Mouse (Mus musculus): Measurements from ENCODE around the gene Pdrg1. TPM values are rescaled to one million over a fixed set of nuclear protein-coding genes. Genes with fewer than 3 reads are reported as not detected.

Gene Pdrg1
- total RNA-seq, 1 experiment from 2014 or later, result 527 TPM

DNA sequence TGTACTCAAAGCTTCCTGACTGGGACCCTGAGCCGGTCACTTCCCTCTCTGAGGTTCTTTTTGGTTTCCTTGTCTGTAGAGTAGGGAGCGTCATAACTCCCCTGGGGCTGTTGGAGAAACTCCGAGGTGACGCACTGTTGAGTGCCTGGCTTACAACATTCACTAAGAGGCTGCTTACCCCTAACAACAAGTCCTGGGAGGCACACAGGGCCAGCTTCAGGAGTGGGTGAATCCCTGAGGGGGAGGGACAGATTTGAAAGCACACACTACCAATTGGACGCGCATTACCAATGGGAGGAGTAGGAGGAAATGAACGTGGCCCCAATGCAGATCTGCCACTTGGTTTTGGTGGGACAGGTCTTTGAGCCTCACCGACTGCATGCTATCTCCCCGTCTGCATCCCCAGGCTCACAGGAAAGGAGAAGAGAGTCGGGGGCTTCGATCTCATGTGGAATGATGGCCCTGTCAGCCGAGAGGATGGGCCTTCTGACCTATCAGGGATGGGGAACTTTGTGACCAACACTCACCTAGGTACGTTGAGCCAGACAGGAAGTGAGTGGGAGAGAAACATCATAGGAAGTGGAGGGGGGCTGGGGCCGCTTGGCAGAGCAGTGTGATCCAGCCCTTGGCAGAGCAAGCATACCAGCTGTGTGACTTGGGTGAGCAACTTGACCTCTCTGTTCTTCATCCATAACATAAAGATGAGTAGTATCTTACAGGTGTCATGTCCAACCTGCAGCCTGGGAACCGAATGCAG lies 12.6 kb downstream of the Pdrg1 start:
- peak; percentile 23 to 57 for ATAC-seq (replicated peaks in 1 of 2; ENCODE audit: insufficient read depth in 1 of 2, low FRiP score in 2 of 2, low TSS enrichment in 1 of 2, low read depth in 1 of 2, poor library complexity in 2 of 2, severe bottlenecking in 2 of 2)

DNA sequence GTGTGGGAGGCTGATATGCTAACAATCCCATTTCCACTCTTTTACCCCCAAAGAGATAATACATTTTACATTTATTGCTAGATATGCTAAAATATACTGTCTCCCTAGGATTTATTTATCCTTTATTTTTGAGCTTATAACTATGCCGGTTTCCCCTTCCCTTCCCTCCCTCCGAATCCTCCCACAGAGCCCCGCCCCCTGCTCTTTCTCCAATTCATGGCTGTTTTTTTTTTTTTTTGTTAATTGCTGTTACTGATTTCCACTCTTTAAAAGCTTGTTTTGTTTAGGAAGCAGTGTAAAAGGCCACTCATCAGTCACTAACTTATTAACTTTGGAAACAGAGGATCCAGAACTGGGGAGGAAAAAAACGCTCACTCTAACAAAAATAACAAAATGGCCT lies 18.2 kb downstream of the Pdrg1 start:
- ATAC-seq (replicated peaks in 1 of 2; ENCODE audit: insufficient read depth in 1 of 2, low FRiP score in 2 of 2, low TSS enrichment in 1 of 2, low read depth in 1 of 2, poor library complexity in 2 of 2, severe bottlenecking in 2 of 2), result no peak

DNA sequence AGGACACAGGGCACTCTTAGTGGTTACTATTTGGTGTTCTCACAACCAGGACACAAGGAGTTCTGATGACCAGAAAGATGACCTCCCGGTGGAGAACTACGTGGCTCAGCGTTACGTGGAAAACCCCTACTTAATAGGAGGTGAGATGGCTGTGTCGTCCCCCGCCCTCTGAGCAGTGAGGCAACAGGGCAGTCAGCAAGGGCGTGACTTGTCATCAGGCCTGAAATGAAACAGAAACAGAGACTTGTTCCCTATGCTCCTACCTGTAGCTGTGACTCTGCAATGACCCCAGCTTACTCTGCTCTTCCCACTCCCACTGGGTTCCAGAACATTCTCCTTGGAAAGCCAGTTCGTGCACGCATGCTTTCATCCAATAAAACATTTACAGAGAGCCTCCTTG lies 23.7 kb downstream of the Pdrg1 start:
- no peak for ATAC-seq (replicated peaks in 1 of 2; ENCODE audit: insufficient read depth in 1 of 2, low FRiP score in 2 of 2, low TSS enrichment in 1 of 2, low read depth in 1 of 2, poor library complexity in 2 of 2, severe bottlenecking in 2 of 2)

DNA sequence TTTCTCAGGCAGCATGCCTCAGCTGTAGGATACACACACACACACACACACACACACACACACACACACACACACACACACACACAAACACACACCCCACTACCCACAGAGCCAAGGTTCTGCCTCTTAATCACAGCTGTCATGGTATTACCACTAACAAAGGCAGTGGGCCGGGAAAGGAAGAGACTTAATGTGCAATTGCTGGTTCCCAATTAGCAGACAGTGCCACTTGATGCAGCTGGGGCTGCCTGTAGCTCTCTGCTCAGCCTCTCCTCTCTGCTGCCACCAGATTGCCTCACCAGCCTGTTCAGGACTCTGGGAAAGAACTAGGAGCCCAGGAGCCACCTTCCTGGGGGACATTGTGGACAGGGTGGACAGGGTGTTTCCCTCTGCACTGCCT lies 29.6 kb downstream of the Pdrg1 start:
- ATAC-seq (replicated peaks in 1 of 2; ENCODE audit: insufficient read depth in 1 of 2, low FRiP score in 2 of 2, low TSS enrichment in 1 of 2, low read depth in 1 of 2, poor library complexity in 2 of 2, severe bottlenecking in 2 of 2), result peak; percentile 18 to 49; a peak in 1 of 4 replicates

DNA sequence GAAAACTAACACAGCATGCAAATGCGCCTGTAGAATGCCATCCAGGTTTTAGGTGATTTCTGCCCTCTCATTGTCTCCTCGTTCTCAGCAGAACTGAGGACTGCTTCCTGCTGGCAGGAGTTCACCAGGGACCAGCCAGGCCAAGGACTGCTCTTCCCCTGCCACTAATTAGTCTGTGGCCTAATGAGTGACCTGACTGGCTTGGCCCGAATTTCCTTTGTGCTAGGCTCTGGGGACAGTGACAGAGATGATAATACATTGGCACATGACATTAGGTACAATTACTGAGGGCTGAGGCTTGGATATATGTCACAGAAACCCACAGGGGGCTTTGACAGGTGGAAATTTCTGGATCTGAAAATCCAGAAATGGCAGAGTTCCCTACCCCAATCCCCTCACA lies 38.2 kb downstream of the Pdrg1 start:
- no peak for ATAC-seq (replicated peaks in 1 of 2; ENCODE audit: insufficient read depth in 1 of 2, low FRiP score in 2 of 2, low TSS enrichment in 1 of 2, low read depth in 1 of 2, poor library complexity in 2 of 2, severe bottlenecking in 2 of 2)

DNA sequence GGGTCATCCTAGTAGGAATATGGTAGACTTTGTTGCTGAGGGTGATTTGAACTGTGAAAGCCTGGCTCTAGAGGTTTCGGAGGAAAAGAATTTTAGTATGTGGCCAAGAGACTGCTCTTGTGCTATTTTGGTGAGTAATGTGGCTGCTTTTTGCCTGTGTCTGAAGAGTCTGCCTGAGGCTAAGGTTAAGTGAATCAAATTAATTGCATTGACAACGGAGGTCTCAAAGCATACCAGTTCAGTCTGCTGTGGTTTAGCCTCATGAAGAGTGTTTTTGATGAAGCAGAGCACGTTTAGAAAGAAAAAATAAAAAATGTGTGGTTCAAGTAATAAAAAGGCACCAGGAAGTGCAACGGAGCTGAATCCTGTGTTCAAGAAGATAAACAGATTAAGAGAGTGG lies 49.7 kb downstream of the Pdrg1 start:
- ATAC-seq (replicated peaks in 1 of 2; ENCODE audit: insufficient read depth in 1 of 2, low FRiP score in 2 of 2, low TSS enrichment in 1 of 2, low read depth in 1 of 2, poor library complexity in 2 of 2, severe bottlenecking in 2 of 2), result no peak

DNA sequence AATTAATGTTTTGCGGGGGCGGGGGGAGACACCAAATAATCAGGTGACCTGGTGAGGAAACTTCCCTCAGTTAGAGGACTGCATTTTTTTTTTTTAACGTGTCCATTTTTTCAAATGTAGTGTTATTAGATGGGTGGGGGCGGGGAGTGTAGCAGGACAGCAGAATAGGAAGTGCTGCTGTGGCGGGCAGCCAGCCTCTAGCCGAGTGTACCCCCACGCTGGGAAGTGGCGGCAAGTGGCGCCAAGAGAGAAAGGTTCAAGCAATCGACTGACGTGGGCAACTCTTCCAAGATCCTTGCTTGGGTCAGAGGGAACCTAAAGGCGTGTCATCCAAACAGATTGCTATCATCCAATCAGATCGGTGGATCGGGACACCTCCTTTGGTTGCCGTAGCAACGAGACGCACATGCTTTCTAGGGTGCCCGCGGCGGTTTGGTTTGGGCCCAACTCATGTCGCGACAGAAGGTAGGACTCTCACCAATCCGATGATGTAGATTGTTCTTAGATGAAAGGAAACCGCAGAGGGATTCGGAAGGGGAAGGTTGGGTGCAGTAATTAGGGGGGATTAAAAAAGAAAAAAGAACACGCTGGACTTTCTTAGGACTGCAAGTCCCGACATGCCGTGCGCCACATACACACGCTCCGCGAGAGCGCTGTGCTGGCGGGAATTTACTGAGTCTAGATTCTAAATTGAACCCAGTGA lies 53.0 kb downstream of the Pdrg1 start, which contains the start of gene Ttll9:
TSS of gene Ttll9 (plus strand) at position 395 of the 703 bp plus-strand sequence.
- peak; percentile 95 to 96 for ATAC-seq (replicated peaks in 1 of 2; ENCODE audit: insufficient read depth in 1 of 2, low FRiP score in 2 of 2, low TSS enrichment in 1 of 2, low read depth in 1 of 2, poor library complexity in 2 of 2, severe bottlenecking in 2 of 2)

Other genes with a start within 250 kb of the Pdrg1 start
- gene Bcl2l1, start 183.7 kb downstream of the Pdrg1 start, total RNA-seq (2017), result 11.2 and 11.6 TPM in 2 replicates
- gene Tpx2, start 167.5 kb downstream of the Pdrg1 start, total RNA-seq (2017), result 68.1 and 113 TPM in 2 replicates
- not detected in 2 replicates for gene Mylk2, start 104.1 kb downstream of the Pdrg1 start, total RNA-seq (2017)
- not detected in 2 replicates for gene Foxs1, start 82.2 kb downstream of the Pdrg1 start, total RNA-seq (2017)
- gene Dusp15, start 63.7 kb downstream of the Pdrg1 start, total RNA-seq (2017), result not detected in 2 replicates
- gene Ttll9, start 52.9 kb downstream of the Pdrg1 start, total RNA-seq (2017), result not detected in 2 replicates
- 0.50 TPM in 1 of 2 replicates, not detected in the other for gene Xkr7, start 16.4 kb upstream of the Pdrg1 start, total RNA-seq (2017)
- gene Ccm2l, start 50.5 kb upstream of the Pdrg1 start, total RNA-seq (2017), result 5.4 and 11.4 TPM in 2 replicates
- 9.0 and 26.3 TPM in 2 replicates for gene Hck, start 93.0 kb upstream of the Pdrg1 start, total RNA-seq (2017)
- gene Tm9sf4, start 145.9 kb upstream of the Pdrg1 start, total RNA-seq (2017), result 62.0 and 83.4 TPM in 2 replicates
- 18.2 and 19.4 TPM in 2 replicates for gene Tspyl3, start 210.0 kb upstream of the Pdrg1 start, total RNA-seq (2017)
- 7.3 and 7.8 TPM in 2 replicates for gene Plagl2, start 226.0 kb upstream of the Pdrg1 start, total RNA-seq (2017)
- gene Pofut1, start 226.1 kb upstream of the Pdrg1 start, total RNA-seq (2017), result 23.0 and 29.1 TPM in 2 replicates